Mouse (Mus musculus) megakaryocyte-erythroid progenitor cell, adult 5-6 weeks (primary cell): Measurements from ENCODE around the gene Qrich2. TPM values are rescaled to one million over a fixed set of nuclear protein-coding genes. Genes with fewer than 3 reads are reported as not detected.

Experiments
- ATAC-seq: replicated peaks from 2 replicates; pipeline ENCODE4 v1.8.0; 2016; ENCODE audit warnings: mild to moderate bottlenecking, inconsistent platforms; ENCODE audit not compliant: severe bottlenecking, poor library complexity, low FRiP score, low TSS enrichment
- total RNA-seq, 2 experiments: library from RNA; stranded (forward) in 1 of 2; stranded (reverse) in 1 of 2; fragments of 200-1000, 215-1000 nt in 1 of 2; fragments of >200 nt in 1 of 2; fragmentation: Nextera tagmentation in 1 of 2; gene quantifications; 2 replicates each; pipeline ENCODE4 v1.2.3; 2014 to 2017

Gene Qrich2
- total RNA-seq, 2 experiments from 2014 or later: not detected

DNA sequence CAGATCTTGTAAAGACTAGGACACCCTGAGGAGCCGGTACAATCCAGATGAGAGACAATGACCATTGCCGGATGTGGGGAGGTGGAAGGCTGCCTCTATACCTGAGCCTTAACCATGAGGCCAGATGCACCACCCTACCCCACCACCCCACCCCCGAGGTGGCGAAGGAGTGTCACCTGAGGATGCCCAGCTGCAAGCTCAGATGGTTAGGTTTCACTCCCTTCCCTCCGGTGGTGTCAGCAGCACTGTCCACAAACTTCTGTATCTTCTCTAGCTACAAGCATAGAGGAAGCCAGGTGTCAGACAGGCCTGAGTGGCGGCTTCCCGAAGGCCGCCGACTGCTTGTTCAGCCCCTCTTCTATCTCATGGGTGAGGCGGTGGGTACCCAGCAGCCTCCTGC lies 12.2 kb downstream of the Qrich2 start:
- ATAC-seq: no peak

DNA sequence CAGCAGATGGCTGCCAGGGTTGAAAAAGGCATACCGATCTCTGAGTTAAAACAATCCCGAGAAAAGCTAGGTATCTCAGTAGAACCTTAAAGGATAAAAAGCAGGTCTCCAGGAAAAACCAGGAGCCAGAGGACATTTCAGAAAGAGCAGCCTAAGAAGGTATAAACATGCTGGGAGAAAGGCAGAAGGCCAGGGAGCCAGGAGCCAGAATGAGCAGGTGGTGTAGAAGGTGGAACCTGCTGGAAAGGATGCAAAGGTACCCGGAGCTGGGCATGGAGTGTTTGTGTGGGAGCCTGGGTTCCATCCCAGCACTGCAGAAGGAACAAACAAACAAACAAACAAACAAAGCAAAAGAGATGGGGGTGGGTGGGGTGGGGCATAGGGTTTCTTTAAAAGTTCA lies 16.7 kb downstream of the Qrich2 start:
- no peak for ATAC-seq

DNA sequence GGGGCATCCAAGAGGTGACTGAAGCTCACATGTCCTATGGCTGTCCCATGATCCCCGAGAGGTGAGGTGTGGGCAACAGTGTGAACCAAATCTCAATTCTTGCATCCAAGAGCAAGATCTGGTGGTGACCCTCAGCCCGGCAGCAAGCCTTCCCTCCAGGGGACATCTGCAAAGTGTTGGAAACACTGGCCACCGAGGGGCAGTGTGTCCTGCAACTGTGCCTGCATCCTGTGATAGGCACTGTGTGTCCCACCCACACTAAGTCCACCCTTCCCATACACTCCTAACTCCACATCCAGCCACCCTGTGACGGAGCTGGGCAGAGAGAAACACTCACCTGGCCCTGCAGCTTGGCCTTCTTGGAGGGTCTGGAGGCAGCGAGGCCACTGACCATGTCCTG lies 18.2 kb downstream of the Qrich2 start:
- no peak for ATAC-seq

DNA sequence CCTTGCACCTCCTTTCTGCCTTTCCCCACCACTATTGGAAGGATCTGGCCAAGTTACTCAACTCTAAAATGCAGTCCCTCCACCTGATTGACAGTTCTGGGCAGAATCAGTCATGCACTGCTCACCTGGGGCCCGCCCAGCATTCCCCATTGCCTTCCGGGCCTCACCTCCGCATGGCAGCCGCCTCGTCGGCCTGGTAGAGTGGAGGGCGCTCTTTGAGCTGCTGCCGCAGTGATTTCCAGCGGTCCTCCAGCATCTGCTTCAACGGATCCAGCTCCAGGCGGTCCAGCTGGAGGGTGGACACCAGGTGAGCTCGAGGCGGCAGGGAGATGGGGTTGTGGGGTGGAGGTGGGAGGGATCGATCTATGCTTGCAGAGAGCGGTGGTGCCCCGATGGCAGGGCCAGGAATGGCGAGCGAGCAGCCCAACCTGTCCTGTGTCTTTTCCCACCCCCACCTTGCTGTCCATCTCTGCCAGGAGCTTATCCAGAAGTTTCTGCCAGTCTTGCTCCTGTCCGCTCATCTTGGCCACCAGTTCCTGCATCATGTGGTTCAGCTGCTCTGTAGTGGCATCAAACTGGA lies 19.6 kb downstream of the Qrich2 start:
- ATAC-seq: no peak

DNA sequence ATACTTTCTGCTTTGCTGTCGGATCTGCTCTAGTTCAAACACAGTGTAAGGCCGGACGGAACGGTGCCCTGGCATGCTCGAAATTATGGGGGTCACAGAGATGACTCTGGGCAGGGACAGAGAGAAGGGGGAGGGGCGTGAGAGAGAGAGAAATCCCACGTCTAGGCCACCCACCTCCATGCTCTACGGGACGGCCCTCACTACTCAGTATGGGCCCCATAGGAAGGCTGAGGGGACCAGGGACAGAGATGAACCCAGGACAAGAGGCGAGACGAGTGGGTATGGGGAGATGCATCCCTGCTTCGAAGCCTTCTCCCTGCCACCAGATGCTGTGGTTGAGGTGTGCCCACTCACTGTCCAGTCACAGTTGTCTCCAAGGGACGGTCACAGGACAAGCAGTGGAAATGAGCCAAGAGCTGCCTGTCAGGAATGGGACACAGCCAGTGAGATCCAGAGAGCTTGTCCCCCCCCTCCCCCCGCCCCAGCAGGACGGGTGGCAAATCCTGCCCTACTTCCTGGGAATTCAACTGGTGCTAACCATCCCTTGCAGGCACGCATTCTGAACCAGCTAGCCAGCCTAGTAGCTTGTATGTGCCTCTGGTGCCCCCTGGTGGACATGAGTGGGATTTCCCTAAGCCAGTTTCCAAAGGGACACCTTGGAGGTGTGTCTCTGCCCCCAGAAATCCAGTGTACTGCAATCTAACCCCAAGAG lies 20.3 kb downstream of the Qrich2 start:
- peak; percentile 73 for ATAC-seq

DNA sequence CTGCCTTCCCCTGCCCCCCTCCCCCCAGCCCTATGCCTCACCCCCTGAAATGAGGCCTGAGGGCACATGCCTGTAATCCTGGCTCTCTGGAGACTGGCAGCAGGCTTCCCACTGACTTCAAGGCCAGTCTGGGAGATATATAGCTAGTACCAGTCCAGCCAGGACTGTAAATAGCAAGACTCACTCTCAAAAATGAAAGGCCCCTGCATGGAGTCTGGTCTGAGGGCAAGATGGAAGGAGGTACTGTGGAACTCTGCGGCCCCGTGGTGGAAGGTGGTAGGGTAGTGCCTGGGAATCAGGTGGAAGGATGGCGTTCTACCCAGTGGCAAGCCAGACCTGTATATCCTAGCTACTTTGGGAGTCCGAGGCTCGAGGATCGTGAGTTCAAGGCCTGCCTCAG lies 22.1 kb downstream of the Qrich2 start:
- no peak for ATAC-seq

DNA sequence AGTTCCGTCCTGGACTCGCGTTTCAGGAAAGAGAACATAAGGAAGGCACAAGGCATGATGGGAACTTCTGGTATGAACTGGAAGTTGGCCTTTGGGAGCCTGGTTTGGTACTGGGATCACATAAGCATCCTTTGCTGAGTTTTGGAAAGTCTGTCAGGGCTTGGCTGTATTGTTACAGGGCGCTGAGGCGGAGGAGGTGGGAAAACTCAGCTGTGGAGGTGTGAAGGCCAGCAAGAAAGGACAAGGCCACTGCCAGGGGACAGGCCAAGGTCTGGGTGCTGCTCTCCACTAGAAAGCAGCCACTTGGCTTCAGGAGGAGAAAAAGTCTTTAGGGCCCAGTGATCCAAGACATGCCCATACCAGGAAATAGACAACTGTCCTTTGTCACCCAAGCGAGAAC lies 22.7 kb downstream of the Qrich2 start:
- ATAC-seq: no peak

DNA sequence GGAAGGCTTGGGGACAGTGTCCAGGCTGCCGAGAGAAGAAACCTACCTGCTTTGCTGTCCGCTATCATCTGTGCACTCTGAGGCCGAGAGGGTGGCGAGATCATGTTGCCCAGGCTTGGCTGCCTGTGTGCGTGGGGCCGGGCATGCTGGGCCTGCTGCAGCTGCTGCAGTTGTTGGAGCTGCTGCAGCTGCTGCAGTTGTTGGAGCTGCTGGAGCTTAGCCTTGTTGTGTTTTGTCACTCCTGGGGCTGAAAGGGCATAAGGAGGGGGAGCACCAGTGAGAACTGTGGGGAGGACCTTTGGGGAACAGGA lies 23.2 kb downstream of the Qrich2 start:
- no peak for ATAC-seq

DNA sequence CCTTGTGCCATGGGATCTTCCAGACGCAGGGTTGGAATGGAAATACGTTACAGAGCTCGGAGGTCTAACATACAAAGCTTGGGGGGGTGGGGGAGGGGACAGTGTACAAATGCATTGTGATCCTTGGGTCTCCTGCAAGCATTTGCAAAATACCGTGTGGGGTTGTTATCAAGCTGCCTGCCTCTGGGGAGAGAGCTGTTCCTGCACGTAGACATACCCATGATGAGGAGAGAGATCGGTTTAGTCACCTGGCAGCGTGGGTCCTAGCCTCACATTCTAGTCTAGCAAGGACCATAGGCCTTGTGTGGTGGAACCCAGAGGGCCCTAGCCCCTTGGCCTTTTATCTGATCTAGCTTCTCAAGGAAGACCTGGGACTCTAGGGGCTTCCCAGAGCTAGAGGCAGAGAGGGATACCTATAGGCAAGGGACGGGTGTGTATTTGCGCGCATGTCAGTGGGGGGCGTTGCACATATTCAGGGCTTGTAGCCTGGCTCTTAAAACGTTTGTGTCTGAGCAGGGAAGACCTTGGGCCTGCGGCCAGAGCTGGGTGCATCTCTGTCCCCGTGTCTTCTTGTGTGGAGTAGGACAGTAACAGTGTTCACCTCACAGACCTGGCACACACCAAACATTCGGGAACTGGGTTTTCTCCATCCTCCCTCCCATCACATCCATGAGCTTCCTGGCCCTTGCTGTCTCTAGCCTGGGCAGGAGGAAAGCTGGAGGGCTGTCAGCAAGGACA lies 23.7 kb downstream of the Qrich2 start:
- ATAC-seq: no peak

DNA sequence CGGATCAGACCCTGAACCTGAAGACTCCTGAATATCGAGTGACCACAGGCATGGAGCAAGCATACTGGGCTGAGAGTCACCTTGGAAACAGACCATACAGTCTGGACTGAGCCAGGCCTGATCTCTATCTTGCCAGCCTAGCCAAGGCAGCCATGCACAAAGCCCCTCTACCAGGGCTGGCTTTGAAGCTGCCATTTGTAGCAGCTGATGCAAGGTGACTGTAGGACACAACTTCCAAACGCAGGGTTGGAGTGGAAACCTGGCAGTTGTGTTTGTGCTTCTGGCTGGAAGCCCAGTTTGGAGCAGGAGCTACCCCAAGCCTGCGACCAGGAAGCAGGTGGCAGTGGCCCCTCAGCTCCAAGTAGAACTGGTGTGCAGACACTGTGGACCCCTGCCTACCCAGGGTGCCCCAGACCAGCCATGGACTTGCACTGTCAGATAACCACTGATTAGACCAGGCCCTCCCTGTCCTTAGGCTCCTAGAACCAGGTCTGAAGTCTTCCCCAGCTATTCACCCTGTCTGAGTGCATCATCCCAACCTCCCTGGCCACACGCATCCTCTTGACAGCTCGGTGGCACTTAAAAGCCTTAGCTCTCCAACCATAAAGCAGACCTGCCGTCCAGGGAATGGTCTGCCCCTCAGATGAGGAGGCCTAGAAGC lies 25.5 kb downstream of the Qrich2 start:
- ATAC-seq: no peak

DNA sequence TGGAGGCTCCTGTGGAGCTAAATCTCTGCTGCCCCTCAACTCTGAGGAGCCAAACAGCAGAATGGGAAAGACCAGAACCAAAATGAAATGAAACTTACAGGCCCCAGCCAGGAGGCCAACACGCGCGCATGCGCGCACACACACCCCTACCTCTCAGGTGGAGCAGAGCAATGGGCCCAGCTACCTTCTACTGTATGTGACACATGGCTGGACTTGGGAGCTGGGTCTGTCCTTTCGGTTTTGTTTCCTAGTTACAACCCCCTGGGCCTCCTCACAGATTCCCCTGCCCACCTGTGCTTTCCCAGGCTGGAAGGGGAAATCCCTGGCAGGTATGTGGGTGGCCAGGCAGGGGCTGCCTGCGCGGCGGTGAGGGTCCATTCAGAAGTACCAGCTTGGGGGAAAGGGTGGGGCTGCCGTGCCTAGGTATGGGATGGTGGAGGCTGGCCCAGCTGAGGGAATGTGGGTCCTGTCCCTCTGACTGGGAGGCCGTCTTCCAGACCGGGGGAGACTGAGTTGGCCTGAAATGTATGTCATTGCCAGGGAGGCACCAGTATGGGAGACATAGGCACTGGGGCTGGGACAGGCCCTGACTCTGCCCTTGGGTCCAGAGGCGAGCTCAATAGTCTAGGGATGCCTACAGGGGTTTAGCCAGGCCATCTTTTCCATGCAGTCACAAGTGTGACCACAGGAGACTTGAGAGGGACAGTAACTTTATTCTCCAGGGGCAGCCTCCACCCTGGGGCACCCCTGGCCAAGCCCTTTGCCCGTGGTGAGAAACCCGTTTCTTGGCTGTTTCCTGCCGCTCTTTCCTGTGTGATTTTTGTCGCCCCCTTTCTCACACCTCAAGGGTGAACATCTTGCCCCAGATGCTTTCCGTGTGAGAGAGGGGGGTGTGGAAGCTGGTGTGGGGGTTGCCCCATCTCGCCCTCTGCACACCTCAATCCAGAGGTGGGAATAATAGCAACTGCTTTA lies 26.5 kb downstream of the Qrich2 start:
- no peak for ATAC-seq

DNA sequence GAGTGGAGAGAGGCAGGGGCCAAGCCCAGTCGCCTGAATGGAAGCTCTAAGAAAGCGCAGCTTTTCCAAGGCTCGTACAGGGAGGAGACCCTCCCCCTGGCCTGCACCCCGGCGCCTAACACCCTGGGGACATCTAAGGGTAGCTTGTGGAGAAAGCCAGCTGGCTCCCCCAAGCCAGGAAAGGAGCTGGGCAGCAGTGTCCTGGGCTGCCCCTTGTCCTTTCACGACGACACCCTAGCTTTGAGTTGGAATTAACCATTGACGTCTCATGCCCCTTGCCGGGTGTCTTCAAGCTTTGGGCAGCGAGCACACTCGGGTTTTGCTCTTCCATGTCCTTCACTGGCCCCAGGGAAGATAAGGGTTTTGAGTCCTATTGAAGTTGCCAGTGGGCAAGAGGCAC lies 28.5 kb downstream of the Qrich2 start:
- ATAC-seq: no peak

DNA sequence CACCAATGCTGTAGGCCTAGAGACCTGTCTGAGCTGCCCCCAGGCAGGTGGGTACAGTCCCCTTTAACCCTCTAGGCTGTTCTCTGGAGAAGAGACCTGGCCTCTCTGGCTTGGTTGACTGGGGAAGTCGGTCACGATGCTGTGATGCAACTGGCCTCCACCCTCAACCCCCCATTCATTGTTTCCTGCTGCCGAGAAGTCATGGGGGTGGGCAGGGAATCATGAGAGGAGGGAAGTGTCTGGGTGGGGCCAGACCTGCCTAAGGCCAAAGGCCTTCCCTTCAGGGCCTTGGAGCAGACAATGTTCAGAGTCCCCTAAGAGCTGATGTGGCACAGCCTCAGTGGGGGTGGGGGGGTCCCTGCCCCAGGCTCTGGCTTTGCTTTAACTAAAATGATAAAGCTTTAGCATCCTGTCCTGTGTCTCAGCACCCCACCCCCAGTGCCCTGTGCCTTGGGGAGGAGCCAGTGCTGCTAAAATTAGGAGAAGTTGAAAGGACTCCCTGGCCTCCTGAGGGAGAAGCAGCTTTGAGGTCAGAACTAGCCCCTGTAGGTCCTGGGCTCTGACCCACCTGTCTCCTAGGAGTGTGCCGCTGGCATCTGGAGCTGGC lies 29.2 kb downstream of the Qrich2 start:
- no peak for ATAC-seq

DNA sequence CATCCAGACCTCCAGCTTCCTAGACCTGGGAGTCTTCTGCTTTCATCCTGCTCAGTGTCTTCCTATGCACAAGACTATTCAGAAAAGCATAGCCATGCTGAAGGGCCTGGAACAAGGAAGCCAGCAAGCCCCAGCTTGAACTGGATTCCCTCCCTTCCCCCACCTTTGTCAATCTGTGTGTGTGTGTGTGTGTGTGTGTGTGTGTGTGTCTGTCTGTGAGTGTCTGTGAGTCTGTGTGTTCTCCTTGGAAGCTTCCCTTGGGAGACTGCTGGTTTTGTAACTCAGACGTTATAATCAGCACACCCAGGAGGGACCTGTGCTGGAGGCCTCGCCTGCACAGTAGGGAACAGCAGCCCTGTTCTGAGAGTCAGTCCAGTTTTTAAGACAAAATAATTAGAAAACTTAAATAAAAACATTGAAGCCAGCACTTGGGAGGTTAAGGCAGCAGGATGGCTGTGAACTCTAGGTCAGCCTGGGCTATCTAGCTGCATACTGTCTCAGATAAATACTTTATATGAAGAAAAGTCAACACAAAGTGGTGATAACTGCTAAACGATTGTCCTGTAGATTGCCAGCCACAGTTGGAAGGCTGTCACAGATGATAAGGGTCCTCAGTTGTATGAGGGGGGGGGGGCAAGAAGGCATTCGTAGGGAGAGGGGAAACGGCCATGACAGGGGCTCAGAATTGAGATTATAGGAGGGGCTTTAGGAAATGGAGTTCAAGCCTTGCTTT lies 29.9 kb downstream of the Qrich2 start:
- no peak for ATAC-seq

DNA sequence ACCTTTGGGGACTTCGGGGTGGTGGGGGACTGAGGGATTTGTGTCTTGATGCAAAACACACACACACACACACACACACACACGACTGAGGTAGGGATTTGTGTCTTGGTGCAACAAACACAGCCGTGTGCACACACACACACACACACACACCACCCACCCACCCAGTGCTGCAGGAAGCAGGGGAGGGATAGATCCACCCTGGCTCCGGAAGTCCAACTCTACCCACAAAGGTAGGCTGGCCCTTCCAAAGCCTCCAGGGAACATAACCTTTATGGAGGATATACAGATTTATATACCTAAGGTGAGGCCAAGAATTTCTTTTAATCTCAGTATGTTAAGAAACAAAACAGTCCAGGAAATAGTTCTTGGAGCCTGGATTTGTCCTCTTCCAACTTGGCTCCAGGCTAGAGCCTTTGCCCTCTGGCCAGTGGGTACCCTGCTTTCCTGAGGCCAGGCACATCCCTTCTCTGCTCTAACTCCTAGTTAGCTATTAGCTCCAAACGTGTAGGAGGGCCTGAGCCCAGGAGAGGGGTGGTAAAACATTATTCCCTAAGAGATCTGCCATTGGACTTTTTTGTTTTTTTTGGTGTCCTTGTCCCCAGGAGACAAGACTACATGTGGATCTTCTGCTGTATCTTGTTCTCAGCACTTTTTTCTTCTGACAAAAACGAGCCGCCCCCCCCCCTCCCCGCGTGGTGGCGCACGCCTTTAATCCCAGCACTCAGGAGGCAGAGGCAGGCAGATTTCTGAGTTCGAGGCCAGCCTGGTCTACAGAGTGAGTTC lies 30.9 kb downstream of the Qrich2 start:
- ATAC-seq: no peak

DNA sequence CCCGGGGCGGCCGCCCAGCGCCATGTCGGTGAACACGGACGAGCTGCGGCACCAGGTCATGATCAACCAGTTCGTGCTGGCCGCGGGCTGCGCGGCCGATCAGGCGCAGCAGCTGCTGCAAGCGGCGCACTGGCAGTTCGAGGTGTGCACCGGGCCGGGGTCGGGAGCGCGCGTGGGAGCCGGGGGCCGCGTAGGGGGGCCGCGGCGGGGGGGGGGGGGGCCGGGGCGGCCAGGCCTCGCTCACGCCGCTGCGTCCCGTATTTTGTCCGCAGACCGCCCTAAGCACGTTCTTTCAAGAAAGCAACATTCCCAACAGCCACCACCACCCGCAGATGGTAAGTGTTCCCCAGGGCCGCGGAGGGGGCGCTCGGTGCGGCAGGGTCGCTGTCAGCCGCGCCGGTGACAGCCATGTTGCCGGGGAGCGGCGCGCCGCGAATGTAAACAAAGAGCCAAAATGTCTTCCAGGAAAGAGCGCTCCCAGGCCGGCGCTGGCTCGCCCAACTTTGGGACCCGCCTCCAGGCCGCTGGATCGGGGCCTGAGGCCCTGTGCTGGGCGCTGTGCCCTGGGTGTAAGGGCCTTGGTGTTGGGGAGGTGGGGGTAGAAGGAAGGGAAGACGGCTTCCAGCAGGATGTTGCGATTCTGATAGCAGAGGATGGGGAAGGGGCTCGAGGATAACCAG lies 31.6 kb downstream of the Qrich2 start:
- ATAC-seq: no peak
